Mouse (Mus musculus): ENCODE measurements around the gene Ankrd36.

DNA sequence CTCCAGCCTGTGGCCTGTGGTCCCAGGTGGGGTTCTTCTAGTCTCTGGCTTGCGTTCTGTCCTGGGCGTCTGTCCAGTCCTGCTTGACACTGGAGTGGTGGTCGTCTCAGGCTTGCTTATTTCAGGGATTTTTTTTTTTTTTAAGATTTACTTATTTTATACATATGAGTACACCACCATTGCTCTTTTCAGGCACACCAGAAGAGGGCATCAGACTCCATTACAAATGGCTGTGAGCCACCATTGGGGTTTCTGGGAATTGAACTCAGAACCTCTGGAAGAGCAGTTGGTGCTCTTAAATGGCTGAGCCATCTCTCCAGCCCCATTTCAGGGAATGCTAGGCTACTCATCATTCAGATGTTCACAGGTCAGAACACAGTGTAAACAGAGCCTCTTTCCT lies 9.2 kb upstream of the Ankrd36 start:
- TF ChIP-seq CTCF (IDR thresholded peaks at IDR 0.05) (0 out of 2 replicates have a peak, but pooled peaks have one; percentile 18), POLR2A (IDR thresholded peaks at IDR 0.05; ENCODE audit: insufficient read depth, low read depth, low read length) (no peak), EP300 (IDR thresholded peaks at IDR 0.05; ENCODE audit: insufficient read depth, low read depth, low read length) (no peak)

Measured in heart, adult 2 months (tissue).